Mouse (Mus musculus) hindbrain, embryonic 13.5 days (tissue): ENCODE results near the gene Trp73. TPM values are rescaled to one million over a fixed set of nuclear protein-coding genes. Genes with fewer than 3 reads are reported as not detected.

ENCODE experiments used
- ATAC-seq: fragments of 200-750 bp; cut with Nextera tagmentation; 2 replicates; pipeline ENCODE4 v1.8.0; 2017; ENCODE audit warnings: moderate TSS enrichment; ENCODE audit not compliant: low FRiP score
- H3K27ac ChIP-seq: fragments of 300-500 bp; sonication (generic); 2 replicates; pipeline ENCODE4 v1.5.1; 2015; ENCODE audit warnings: inconsistent platforms, mild to moderate bottlenecking, moderate library complexity
- H3K27me3 ChIP-seq: fragments of 300-500 bp; sonication (generic); 2 replicates; pipeline ENCODE4 v1.6.1; 2015; ENCODE audit warnings: mild to moderate bottlenecking, inconsistent platforms
- H3K36me3 ChIP-seq: fragments of 300-500 bp; sonication (generic); 2 replicates; pipeline ENCODE4 v1.6.1; 2015; ENCODE audit warnings: mild to moderate bottlenecking, inconsistent platforms
- H3K4me1 ChIP-seq: fragments of 300-500 bp; sonication (generic); replicated peaks from 2 replicates; pipeline ENCODE4 v1.6.1; 2015; ENCODE audit warnings: inconsistent platforms
- H3K4me2 ChIP-seq: fragments of 300-500 bp; sonication (generic); 2 replicates; pipeline ENCODE4 v1.6.1; 2015; ENCODE audit warnings: inconsistent platforms, mild to moderate bottlenecking, moderate library complexity
- H3K4me3 ChIP-seq: fragments of 300-500 bp; sonication (generic); 2 replicates; pipeline ENCODE4 v1.5.1; 2015; ENCODE audit warnings: mild to moderate bottlenecking, inconsistent platforms
- H3K9ac ChIP-seq: fragments of 300-500 bp; sonication (generic); 2 replicates; pipeline ENCODE4 v1.6.1; 2015; ENCODE audit warnings: mild to moderate bottlenecking, inconsistent platforms
- H3K9me3 ChIP-seq: fragments of 300-500 bp; sonication (generic); 2 replicates; pipeline ENCODE4 v1.6.1; 2016; ENCODE audit warnings: inconsistent platforms
- WGBS: fragments of 180-500 bp; shearing (Covaris S2); methylation state at CpG from one replicate; pipeline ENCODE4 v1.1.7; 2015; 5-methylcytosine and 5-hydroxymethylcytosine counted together
- polyA plus RNA-seq: library from polyadenylated mRNA; unstranded; fragments of >200 nt; fragmentation: Nextera tagmentation; extraction: Ambion mirVana; gene quantifications from 2 replicates; pipeline ENCODE4 v1.2.1, GENCODE M21; 2015

Gene Trp73
- 0.36 and 0.97 TPM in 2 replicates for polyA plus RNA-seq

GRCm38 (mm10) chr4:154140182-154140212, at the start of gene Trp73:
TSS of gene Trp73 (minus strand) at chr4:154140208.
- WGBS, result 0% methylated on average over 2 of the region's 4 CpGs
- H3K4me3 ChIP-seq, result peak within 1 kb of the TSS; percentile 81
- H3K9me3 ChIP-seq, result no peaks in the 10 kb centered on the region
- no peak for ATAC-seq
- H3K9ac ChIP-seq, result peak within 1 kb of the TSS; percentile 72
- H3K36me3 ChIP-seq, result no peaks in the 10 kb centered on the region; the same call in 1 of the 2 replicates
- peaks cover 39% of the 10 kb centered on the region for H3K4me1 ChIP-seq
- peaks cover 72% of the 10 kb centered on the region for H3K27me3 ChIP-seq
- H3K4me2 ChIP-seq, result peak within 1 kb of the TSS; percentile 91
- H3K27ac ChIP-seq, result no peak within 1 kb of the TSS

- WGBS, result 81% methylated on average over 8 of the region's 8 CpGs
- no peak for ATAC-seq
- no peaks in the 10 kb centered on the region for H3K9me3 ChIP-seq
- no peaks in the 10 kb centered on the region for H3K27me3 ChIP-seq
- H3K27ac ChIP-seq, result no peak overlapping the region
- H3K4me3 ChIP-seq, result no peak overlapping the region
- no peaks in the 10 kb centered on the region for H3K36me3 ChIP-seq
- peaks cover 3% of the 10 kb centered on the region; the same call in 1 of the 2 replicates for H3K4me1 ChIP-seq
- no peak overlapping the region for H3K9ac ChIP-seq
- H3K4me2 ChIP-seq, result no peak overlapping the region
Observed at GRCm38 (mm10) chr4:154188948-154189347, 48.9 kb upstream of the Trp73 start.

GRCm38 (mm10) chr4:154186002-154186537, 46.1 kb upstream of the Trp73 start:
- H3K4me3 ChIP-seq, result no peak overlapping the region
- WGBS, result 91% methylated on average over 11 of the region's 11 CpGs
- no peak overlapping the region for H3K27ac ChIP-seq
- no peak overlapping the region for H3K9ac ChIP-seq
- H3K9me3 ChIP-seq, result no peaks in the 10 kb centered on the region
- H3K27me3 ChIP-seq, result no peaks in the 10 kb centered on the region
- H3K4me1 ChIP-seq, result peaks cover 3% of the 10 kb centered on the region; the same call in 1 of the 2 replicates
- no peak overlapping the region for H3K4me2 ChIP-seq
- no peak for ATAC-seq
- no peaks in the 10 kb centered on the region for H3K36me3 ChIP-seq

GRCm38 (mm10) chr4:154185001-154185400, 45.0 kb upstream of the Trp73 start:
- Histone ChIP-seq H3K27me3 (no peaks in the 10 kb centered on the region), H3K4me3 (no peak overlapping the region), H3K9ac (no peak overlapping the region; the same call in 1 of the 2 replicates), H3K9me3 (no peaks in the 10 kb centered on the region), H3K36me3 (no peaks in the 10 kb centered on the region), H3K27ac (no peak overlapping the region), H3K4me1 (peaks cover 3% of the 10 kb centered on the region; the same call in 1 of the 2 replicates), H3K4me2 (no peak overlapping the region)
- ATAC-seq, result no peak
- 79% methylated on average over 5 of the region's 5 CpGs for WGBS

- ATAC-seq, result no peak
Observed at GRCm38 (mm10) chr4:154183566-154183965, 43.6 kb upstream of the Trp73 start.

GRCm38 (mm10) chr4:154181001-154181400, 41.0 kb upstream of the Trp73 start:
- 91% methylated on average over 7 of the region's 7 CpGs for WGBS
- no peaks in the 10 kb centered on the region for H3K36me3 ChIP-seq
- no peak for ATAC-seq
- no peak overlapping the region for H3K4me3 ChIP-seq
- no peaks in the 10 kb centered on the region for H3K4me1 ChIP-seq
- no peaks in the 10 kb centered on the region for H3K27me3 ChIP-seq
- H3K9ac ChIP-seq, result no peak overlapping the region
- no peak overlapping the region for H3K4me2 ChIP-seq
- no peak overlapping the region for H3K27ac ChIP-seq
- H3K9me3 ChIP-seq, result no peaks in the 10 kb centered on the region

More at GRCm38 (mm10) chr4:154183566-154183965, 43.6 kb upstream of the Trp73 start:
- Histone ChIP-seq H3K9ac (no peak overlapping the region), H3K36me3 (no peaks in the 10 kb centered on the region), H3K4me2 (no peak overlapping the region), H3K4me3 (no peak overlapping the region), H3K27ac (no peak overlapping the region), H3K4me1 (peaks cover 3% of the 10 kb centered on the region; the same call in 1 of the 2 replicates), H3K9me3 (no peaks in the 10 kb centered on the region), H3K27me3 (no peaks in the 10 kb centered on the region)
- WGBS, result 75% methylated on average over 5 of the region's 5 CpGs

GRCm38 (mm10) chr4:154177257-154177656, 37.2 kb upstream of the Trp73 start:
- Histone ChIP-seq H3K27ac (no peak overlapping the region), H3K27me3 (peaks cover 14% of the 10 kb centered on the region), H3K4me2 (no peak overlapping the region), H3K36me3 (no peaks in the 10 kb centered on the region), H3K4me3 (no peak overlapping the region), H3K9me3 (no peaks in the 10 kb centered on the region), H3K9ac (no peak overlapping the region), H3K4me1 (peaks cover 8% of the 10 kb centered on the region)
- WGBS, result 67% methylated on average over 8 of the region's 8 CpGs
- ATAC-seq, result no peak

GRCm38 (mm10) chr4:154171931-154172604, 32.1 kb upstream of the Trp73 start:
- peak overlapping the region; percentile 72 for H3K9ac ChIP-seq

GRCm38 (mm10) chr4:154171151-154171930, 31.3 kb upstream of the Trp73 start:
- peak; percentile 18 for ATAC-seq
- Histone ChIP-seq H3K9me3 (no peaks in the 10 kb centered on the region), H3K9ac (peak overlapping the region; percentile 72), H3K4me1 (peaks cover 34% of the 10 kb centered on the region), H3K4me3 (peak overlapping the region; percentile 56), H3K27ac (peak overlapping the region; percentile 8; the same call in 1 of the 2 replicates), H3K36me3 (no peaks in the 10 kb centered on the region), H3K4me2 (peak overlapping the region; percentile 97), H3K27me3 (peaks cover 54% of the 10 kb centered on the region)
- WGBS, result 1% methylated on average over 37 of the region's 37 CpGs

More at GRCm38 (mm10) chr4:154171931-154172604, 32.1 kb upstream of the Trp73 start:
- 41% methylated on average over 13 of the region's 13 CpGs for WGBS
- H3K9me3 ChIP-seq, result no peaks in the 10 kb centered on the region
- H3K4me3 ChIP-seq, result peak overlapping the region; percentile 56
- no peak for ATAC-seq
- H3K36me3 ChIP-seq, result no peaks in the 10 kb centered on the region
- peaks cover 34% of the 10 kb centered on the region for H3K4me1 ChIP-seq
- H3K27me3 ChIP-seq, result peaks cover 54% of the 10 kb centered on the region
- peak overlapping the region; percentile 97 for H3K4me2 ChIP-seq
- no peak overlapping the region for H3K27ac ChIP-seq

GRCm38 (mm10) chr4:154170506-154171150, 30.6 kb upstream of the Trp73 start, which contains the start of gene Megf6:
TSS of gene Megf6 (plus strand) at chr4:154170730.
- peak; percentile 53 for ATAC-seq
- peaks cover 54% of the 10 kb centered on the region for H3K27me3 ChIP-seq
- peak within 1 kb of the TSS; percentile 56 for H3K4me3 ChIP-seq
- peak within 1 kb of the TSS; percentile 97 for H3K4me2 ChIP-seq
- WGBS, result under 1% methylated on average over 57 of the region's 61 CpGs
- H3K27ac ChIP-seq, result peak within 1 kb of the TSS; percentile 8; the same call in 1 of the 2 replicates
- no peaks in the 10 kb centered on the region for H3K9me3 ChIP-seq
- no peaks in the 10 kb centered on the region for H3K36me3 ChIP-seq
- H3K9ac ChIP-seq, result peak within 1 kb of the TSS; percentile 72
- peaks cover 34% of the 10 kb centered on the region for H3K4me1 ChIP-seq

GRCm38 (mm10) chr4:154170021-154170420, 30.0 kb upstream of the Trp73 start:
- Histone ChIP-seq H3K4me2 (peak overlapping the region; percentile 97), H3K27me3 (peaks cover 54% of the 10 kb centered on the region), H3K9me3 (no peaks in the 10 kb centered on the region), H3K4me1 (peaks cover 34% of the 10 kb centered on the region), H3K27ac (no peak overlapping the region), H3K36me3 (no peaks in the 10 kb centered on the region), H3K4me3 (peak overlapping the region; percentile 56), H3K9ac (0 out of 2 replicates have a peak overlapping the region, but pooled peaks have one; percentile 72)
- under 1% methylated on average over 15 of the region's 15 CpGs for WGBS
- peak; percentile 29; the same call in 1 of the 2 replicates for ATAC-seq

- Histone ChIP-seq H3K4me1 (peaks cover 24% of the 10 kb centered on the region), H3K9me3 (no peaks in the 10 kb centered on the region), H3K36me3 (no peaks in the 10 kb centered on the region), H3K27me3 (peaks cover 38% of the 10 kb centered on the region), H3K9ac (no peak overlapping the region), H3K4me3 (no peak overlapping the region), H3K4me2 (no peak overlapping the region), H3K27ac (no peak overlapping the region)
- no peak for ATAC-seq
- 24% methylated on average over 5 of the region's 5 CpGs for WGBS
Observed at GRCm38 (mm10) chr4:154167053-154167452, 27.0 kb upstream of the Trp73 start.
